Mouse (Mus musculus) midbrain, embryonic 10.5 days (tissue): ENCODE data around the gene Adssl1. TPM values are rescaled to one million over a fixed set of nuclear protein-coding genes. Genes with fewer than 3 reads are reported as not detected.
A peak's percentile ranks its signal among the peaks of the same experiment; 100 is the strongest.

Experiments
- DNase-seq: peaks from one replicate; pipeline ENCODE4 v3.0.0-alpha.2; 2017; ENCODE audit warnings: low spot score
- H3K27ac ChIP-seq: fragments of 300-500 bp; sonication (generic); replicated peaks from 2 replicates; pipeline ENCODE4 v1.5.1; 2016; ENCODE audit warnings: mild to moderate bottlenecking
- H3K27me3 ChIP-seq: fragments of 300-500 bp; sonication (generic); 2 replicates; pipeline ENCODE4 v1.6.1; 2016; ENCODE audit warnings: low read depth, mild to moderate bottlenecking; ENCODE audit not compliant: poor library complexity, severe bottlenecking
- H3K36me3 ChIP-seq: fragments of 300-500 bp; sonication (generic); 2 replicates; pipeline ENCODE4 v1.6.1; 2016; ENCODE audit warnings: mild to moderate bottlenecking, moderate library complexity
- H3K4me1 ChIP-seq: fragments of 300-500 bp; sonication (generic); 2 replicates; pipeline ENCODE4 v1.6.1; 2016
- H3K4me3 ChIP-seq: fragments of 300-500 bp; sonication (generic); 2 replicates; pipeline ENCODE4 v1.5.1; 2016; ENCODE audit warnings: mild to moderate bottlenecking, moderate library complexity
- H3K9me3 ChIP-seq: fragments of 300-500 bp; sonication (generic); replicated peaks from 2 replicates; pipeline ENCODE4 v1.6.1; 2016; ENCODE audit warnings: mild to moderate bottlenecking
- WGBS: fragments of 180-500 bp; shearing (Covaris S2); methylation state at CpG from one replicate; pipeline ENCODE4 v1.1.7; 2016; 5-methylcytosine and 5-hydroxymethylcytosine counted together
- polyA plus RNA-seq: library from polyadenylated mRNA; unstranded; fragments of >200 nt; fragmentation: Nextera tagmentation; extraction: Ambion mirVana; gene quantifications from 2 replicates; pipeline ENCODE4 v1.2.1, GENCODE M21; 2016

The Adssl1 gene
- polyA plus RNA-seq, 1 experiment from 2014 or later: 3.4 TPM

- Histone ChIP-seq H3K27me3 (no peaks in the 10 kb centered on the region), H3K36me3 (peaks cover 100% of the 10 kb centered on the region), H3K4me1 (peaks cover 14% of the 10 kb centered on the region), H3K4me3 (no peak overlapping the region), H3K9me3 (no peaks in the 10 kb centered on the region), H3K27ac (no peak overlapping the region)
- DNase-seq: no peak
- WGBS: 93% methylated on average over 5 of the region's 5 CpGs
Measured at GRCm38 (mm10) chr12:112654076-112654475, 34.2 kb downstream of the Adssl1 start.

GRCm38 (mm10) chr12:112658619-112659018, 38.8 kb downstream of the Adssl1 start:
- H3K27ac ChIP-seq: peak overlapping the region; percentile 91; the same call in 1 of the 2 replicates
- peaks cover 55% of the 10 kb centered on the region for H3K4me1 ChIP-seq
- DNase-seq: no peak
- 94% methylated on average over 7 of the region's 7 CpGs for WGBS
- H3K36me3 ChIP-seq: peaks cover 100% of the 10 kb centered on the region
- H3K4me3 ChIP-seq: no peak overlapping the region
- H3K27me3 ChIP-seq: no peaks in the 10 kb centered on the region
- H3K9me3 ChIP-seq: no peaks in the 10 kb centered on the region

- 76% methylated on average over 6 of the region's 6 CpGs for WGBS
- Histone ChIP-seq H3K27me3 (no peaks in the 10 kb centered on the region), H3K4me1 (peaks cover 57% of the 10 kb centered on the region), H3K27ac (peak overlapping the region; percentile 91; the same call in 1 of the 2 replicates), H3K4me3 (no peak overlapping the region), H3K36me3 (peaks cover 100% of the 10 kb centered on the region), H3K9me3 (no peaks in the 10 kb centered on the region)
- peak; percentile 41 for DNase-seq
Measured at GRCm38 (mm10) chr12:112659109-112659508, 39.3 kb downstream of the Adssl1 start.

- peaks cover 99% of the 10 kb centered on the region for H3K36me3 ChIP-seq
- 52% methylated on average over 5 of the region's 5 CpGs for WGBS
- DNase-seq: peak; percentile 77
- H3K4me1 ChIP-seq: peaks cover 67% of the 10 kb centered on the region
- H3K9me3 ChIP-seq: no peaks in the 10 kb centered on the region
- H3K4me3 ChIP-seq: peak overlapping the region; percentile 38
- no peaks in the 10 kb centered on the region for H3K27me3 ChIP-seq
- peak overlapping the region; percentile 91 for H3K27ac ChIP-seq
Measured at GRCm38 (mm10) chr12:112660576-112661326, 40.9 kb downstream of the Adssl1 start.

- Histone ChIP-seq H3K4me1 (peaks cover 72% of the 10 kb centered on the region), H3K4me3 (peak overlapping the region; percentile 38), H3K27me3 (no peaks in the 10 kb centered on the region), H3K9me3 (no peaks in the 10 kb centered on the region), H3K27ac (peak overlapping the region; percentile 91), H3K36me3 (peaks cover 99% of the 10 kb centered on the region)
- WGBS: 84% methylated on average over 3 of the region's 3 CpGs
- DNase-seq: no peak
Measured at GRCm38 (mm10) chr12:112661327-112661605, 41.4 kb downstream of the Adssl1 start.

GRCm38 (mm10) chr12:112661851-112662250, 42.0 kb downstream of the Adssl1 start:
- Histone ChIP-seq H3K27ac (peak overlapping the region; percentile 91), H3K9me3 (no peaks in the 10 kb centered on the region), H3K36me3 (peaks cover 99% of the 10 kb centered on the region), H3K4me3 (0 out of 2 replicates have a peak overlapping the region, but pooled peaks have one; percentile 5), H3K27me3 (no peaks in the 10 kb centered on the region), H3K4me1 (peaks cover 76% of the 10 kb centered on the region)
- DNase-seq: no peak
- 86% methylated on average over 9 of the region's 9 CpGs for WGBS

GRCm38 (mm10) chr12:112663303-112663702, 43.5 kb downstream of the Adssl1 start:
- WGBS: 91% methylated on average over 11 of the region's 11 CpGs
- Histone ChIP-seq H3K4me1 (peaks cover 86% of the 10 kb centered on the region), H3K27me3 (no peaks in the 10 kb centered on the region), H3K36me3 (peaks cover 99% of the 10 kb centered on the region), H3K27ac (peak overlapping the region; percentile 91), H3K4me3 (peak overlapping the region; percentile 20; the same call in 1 of the 2 replicates), H3K9me3 (no peaks in the 10 kb centered on the region)
- no peak for DNase-seq

- Histone ChIP-seq H3K4me3 (peak overlapping the region; percentile 20; the same call in 1 of the 2 replicates), H3K27me3 (no peaks in the 10 kb centered on the region), H3K9me3 (no peaks in the 10 kb centered on the region), H3K27ac (peak overlapping the region; percentile 91), H3K4me1 (peaks cover 90% of the 10 kb centered on the region), H3K36me3 (peaks cover 99% of the 10 kb centered on the region)
- WGBS: 95% methylated on average over 12 of the region's 12 CpGs
- DNase-seq: no peak
Measured at GRCm38 (mm10) chr12:112663716-112664115, 43.9 kb downstream of the Adssl1 start.

- H3K36me3 ChIP-seq: peaks cover 99% of the 10 kb centered on the region
- peak; percentile 22 for DNase-seq
- H3K4me1 ChIP-seq: peaks cover 93% of the 10 kb centered on the region
- H3K27ac ChIP-seq: peak overlapping the region; percentile 91
- 68% methylated on average over 2 of the region's 2 CpGs for WGBS
- H3K27me3 ChIP-seq: no peaks in the 10 kb centered on the region
- H3K4me3 ChIP-seq: peak overlapping the region; percentile 21; the same call in 1 of the 2 replicates
- H3K9me3 ChIP-seq: no peaks in the 10 kb centered on the region
Measured at GRCm38 (mm10) chr12:112664124-112664523, 44.3 kb downstream of the Adssl1 start.

GRCm38 (mm10) chr12:112664656-112665055, 44.8 kb downstream of the Adssl1 start:
- WGBS: 87% methylated on average over 5 of the region's 5 CpGs
- Histone ChIP-seq H3K9me3 (no peaks in the 10 kb centered on the region), H3K4me1 (peaks cover 93% of the 10 kb centered on the region), H3K4me3 (no peak overlapping the region; the same call in 1 of the 2 replicates), H3K36me3 (peaks cover 99% of the 10 kb centered on the region), H3K27ac (peak overlapping the region; percentile 91), H3K27me3 (no peaks in the 10 kb centered on the region)
- DNase-seq: no peak

- Histone ChIP-seq H3K27ac (peak overlapping the region; percentile 91), H3K9me3 (no peaks in the 10 kb centered on the region), H3K4me1 (peaks cover 92% of the 10 kb centered on the region), H3K27me3 (no peaks in the 10 kb centered on the region), H3K4me3 (no peak overlapping the region), H3K36me3 (peaks cover 99% of the 10 kb centered on the region)
- no peak for DNase-seq
- 89% methylated on average over 18 of the region's 18 CpGs for WGBS
Measured at GRCm38 (mm10) chr12:112665445-112665844, 45.6 kb downstream of the Adssl1 start.

- Histone ChIP-seq H3K9me3 (no peaks in the 10 kb centered on the region), H3K36me3 (peaks cover 99% of the 10 kb centered on the region), H3K4me1 (peaks cover 92% of the 10 kb centered on the region), H3K27ac (peak overlapping the region; percentile 91), H3K4me3 (no peak overlapping the region), H3K27me3 (no peaks in the 10 kb centered on the region)
- 93% methylated on average over 9 of the region's 9 CpGs for WGBS
- no peak for DNase-seq
Measured at GRCm38 (mm10) chr12:112665881-112666544, 46.2 kb downstream of the Adssl1 start.
